Mouse (Mus musculus) lung, adult 18-20 months (tissue): ENCODE results near the gene Arrdc2.

Source experiments
- DNase-seq, 2 experiments: peaks; one replicate each; pipeline ENCODE4 v3.0.0; 2022; ENCODE audit warnings: mixed read lengths in 2 of 2

The Arrdc2 gene

DNA sequence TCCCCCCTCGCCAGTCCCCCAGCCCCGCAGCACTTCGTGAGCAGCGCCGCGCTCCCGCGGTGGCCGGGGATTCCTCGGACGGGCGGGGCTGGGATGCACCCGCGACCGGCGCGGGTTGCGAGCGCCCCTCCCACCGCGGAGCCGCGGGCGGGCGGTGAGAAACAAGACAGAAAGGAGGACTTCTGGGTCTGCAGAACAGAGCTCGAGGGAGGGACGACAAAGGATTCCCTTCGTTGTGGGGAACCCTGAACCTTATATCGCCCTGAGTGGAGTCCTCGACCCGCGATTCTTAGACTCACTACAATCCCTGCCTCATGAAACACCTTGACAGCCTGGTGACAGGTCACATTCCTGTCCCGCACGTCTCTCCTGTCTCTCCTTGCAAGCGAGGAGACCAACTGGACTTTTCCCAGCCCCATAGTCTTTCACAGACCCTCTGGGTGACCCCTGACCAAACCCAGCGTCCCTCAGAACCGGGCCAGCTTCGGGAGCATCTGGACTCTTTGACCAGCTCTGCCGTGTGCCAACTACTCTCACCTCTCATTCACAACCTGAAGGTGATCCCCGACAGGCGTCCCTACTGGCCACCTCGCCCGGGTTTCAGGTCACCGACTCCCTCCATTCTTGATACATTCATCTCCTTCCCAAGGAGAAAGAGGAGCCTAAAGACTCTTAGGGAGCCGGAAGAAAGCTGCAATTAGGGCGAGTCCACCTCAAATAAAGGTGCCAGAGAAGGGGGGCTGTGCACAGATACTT lies 24.6 kb upstream of the Arrdc2 start:
- DNase-seq: no peak

DNA sequence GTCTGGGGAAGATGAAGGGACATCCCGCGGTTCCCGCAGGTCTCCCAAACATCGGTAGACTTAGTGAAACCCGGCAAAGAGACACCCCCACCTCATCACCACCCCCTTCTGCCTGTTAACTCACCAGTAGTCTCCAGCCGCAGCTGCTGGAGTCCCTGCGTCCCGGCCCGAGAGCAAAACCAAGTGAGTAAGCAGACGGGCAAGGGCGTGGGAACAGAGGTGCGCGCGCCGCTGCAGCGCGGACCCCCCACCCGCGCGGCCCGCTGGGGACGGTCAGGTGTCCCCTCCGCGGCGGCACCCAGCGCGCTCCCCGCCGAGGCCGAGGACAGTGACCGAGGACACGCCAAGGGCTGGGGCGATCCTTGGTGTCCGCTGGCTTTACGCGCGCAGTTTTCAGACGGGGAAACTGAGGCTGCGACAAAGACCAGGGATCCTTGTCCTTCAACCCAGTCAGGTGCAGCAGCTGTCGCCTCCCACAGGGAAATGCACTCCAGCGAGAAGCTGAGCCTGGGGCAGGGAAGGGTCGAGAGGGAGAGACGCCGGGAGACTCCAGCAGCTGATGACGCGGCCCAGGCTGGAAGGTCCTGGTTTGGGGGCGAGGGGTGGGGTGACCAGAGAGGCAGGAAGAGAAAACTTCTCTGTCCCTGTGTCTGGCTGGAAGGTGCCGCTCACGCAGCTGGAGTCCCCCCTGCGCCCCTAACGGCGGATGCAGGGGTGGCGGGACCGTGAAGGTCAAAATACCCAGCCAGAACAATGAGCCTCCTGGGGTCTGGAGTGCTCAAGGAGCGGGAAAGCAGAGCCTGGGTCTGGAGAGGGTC lies 23.5 kb upstream of the Arrdc2 start, which contains the start of gene Kcnn1:
Gene Kcnn1, minus strand, starts transcription at position 435 of the 818 bp plus-strand sequence.
- DNase-seq: no peak

DNA sequence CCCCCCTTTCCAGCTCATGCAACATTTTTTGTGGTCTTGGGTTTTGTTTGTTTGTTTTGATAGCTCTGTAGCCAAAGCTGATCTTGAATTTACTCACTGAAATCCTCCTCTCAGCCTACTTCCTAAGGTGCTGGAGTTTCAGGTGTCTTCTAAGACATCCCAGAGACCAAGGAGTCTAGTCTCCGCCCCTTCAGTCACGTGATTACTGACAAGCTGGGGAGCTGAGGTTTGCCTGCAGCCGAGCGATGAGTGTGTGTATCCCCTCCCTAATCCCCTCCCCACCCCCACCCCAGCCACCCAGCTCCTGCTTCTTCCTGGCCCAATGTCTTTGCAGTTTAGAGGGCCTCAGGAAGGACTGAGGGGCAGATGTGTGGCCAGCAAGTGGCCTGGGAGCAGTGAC lies 18.0 kb upstream of the Arrdc2 start:
- DNase-seq: no peak

DNA sequence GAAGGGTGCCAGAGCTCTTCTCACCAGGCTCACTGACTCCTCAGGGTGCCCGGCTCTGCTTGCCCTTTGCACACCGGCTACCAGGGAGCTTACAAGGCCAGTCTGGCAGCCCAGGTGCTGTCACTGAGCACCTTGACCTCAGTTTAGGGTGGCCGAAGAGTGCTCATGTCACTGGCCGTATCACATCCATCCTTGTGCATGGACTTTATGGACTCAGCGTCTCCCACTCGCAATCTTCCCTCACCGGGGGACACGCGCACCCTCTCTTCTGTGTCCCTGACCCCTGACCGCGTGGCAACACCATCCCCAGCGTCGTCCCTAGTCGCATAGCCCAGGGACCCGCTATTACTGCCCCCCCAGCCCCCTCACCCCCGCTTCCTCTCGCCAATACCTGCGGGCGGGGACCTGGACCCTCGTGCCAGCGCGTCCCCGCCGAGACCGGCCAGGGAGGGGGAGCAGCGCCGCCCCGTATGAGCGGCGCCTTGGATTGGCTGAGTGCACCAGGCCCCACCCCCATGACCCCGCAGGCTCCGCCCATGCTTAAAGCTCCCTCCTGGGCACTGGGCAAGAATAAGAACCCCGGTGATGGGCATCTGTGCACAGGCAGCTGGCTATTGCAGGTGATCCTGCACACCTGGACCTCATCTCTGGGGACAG lies 17.1 kb upstream of the Arrdc2 start:
- peak; percentile 77 to 78 for DNase-seq

DNA sequence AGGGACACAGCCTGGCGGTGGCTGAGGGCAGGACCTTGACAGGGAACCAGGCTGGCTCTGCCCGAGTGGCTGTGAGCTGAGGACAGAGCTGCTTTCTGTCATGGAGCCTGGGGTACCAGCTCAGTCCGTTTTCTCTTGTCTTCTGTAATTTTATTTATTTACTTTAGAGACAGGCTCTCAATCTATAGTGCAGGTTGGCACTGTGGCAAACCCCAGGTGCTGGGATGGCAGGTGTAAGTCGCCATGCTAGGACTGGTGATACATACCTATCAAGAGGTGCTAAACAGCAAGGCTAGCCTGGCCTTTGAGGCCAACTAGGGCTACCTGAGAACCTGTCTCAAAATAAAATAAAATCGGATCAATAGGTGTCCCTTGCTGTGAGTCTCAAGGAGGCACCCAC lies 16.5 kb upstream of the Arrdc2 start:
- DNase-seq: no peak

DNA sequence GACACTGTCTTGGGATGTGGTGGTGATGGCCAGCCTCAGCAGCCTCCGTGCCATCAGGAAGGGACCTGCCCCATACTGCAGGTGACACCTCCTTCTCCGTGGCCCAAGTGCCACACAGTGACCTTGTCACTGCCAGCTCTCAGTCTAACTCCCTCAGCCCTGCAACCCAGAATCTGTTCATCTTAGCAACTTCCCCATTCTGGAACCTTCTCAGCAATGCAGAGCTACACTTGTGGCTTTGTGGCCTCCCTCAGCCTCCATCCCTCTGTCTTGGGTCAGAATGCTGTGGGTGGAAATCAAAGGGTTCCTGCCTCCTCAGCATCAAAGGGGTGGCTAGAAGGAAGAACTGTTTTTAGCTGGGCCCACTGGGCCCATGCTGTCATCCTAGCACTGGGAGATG lies 14.3 kb upstream of the Arrdc2 start:
- DNase-seq: no peak

DNA sequence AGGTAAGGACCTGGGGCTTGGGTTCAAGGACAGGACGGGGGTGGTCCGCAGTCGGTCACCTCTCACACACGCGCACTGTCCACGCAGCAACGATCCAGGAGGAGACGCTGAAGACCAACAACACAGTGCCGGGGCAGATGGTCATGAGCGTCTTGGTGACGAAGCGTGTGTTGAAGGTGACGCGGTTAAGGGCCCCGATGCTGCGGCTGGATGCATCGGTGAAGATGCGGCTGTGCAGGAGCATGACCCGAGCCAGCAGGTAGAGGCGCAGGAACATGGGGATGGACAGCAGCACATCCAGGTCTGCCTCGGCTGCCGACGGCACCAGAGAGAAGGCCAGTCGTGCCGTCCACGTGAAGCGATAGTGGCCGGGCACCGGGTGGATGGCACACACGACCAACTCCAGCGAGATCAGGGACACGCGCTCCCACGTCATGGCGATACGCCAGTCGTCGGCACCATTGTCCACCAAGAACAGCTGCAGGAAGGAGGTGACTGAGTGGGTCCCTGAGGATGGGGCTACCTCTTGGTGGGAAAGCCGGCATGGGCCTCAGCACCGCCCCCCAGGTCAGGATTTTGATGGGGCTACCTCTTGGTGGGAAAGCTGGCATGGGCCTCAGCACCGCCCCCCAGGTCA lies 13.2 kb upstream of the Arrdc2 start:
- DNase-seq: no peak

DNA sequence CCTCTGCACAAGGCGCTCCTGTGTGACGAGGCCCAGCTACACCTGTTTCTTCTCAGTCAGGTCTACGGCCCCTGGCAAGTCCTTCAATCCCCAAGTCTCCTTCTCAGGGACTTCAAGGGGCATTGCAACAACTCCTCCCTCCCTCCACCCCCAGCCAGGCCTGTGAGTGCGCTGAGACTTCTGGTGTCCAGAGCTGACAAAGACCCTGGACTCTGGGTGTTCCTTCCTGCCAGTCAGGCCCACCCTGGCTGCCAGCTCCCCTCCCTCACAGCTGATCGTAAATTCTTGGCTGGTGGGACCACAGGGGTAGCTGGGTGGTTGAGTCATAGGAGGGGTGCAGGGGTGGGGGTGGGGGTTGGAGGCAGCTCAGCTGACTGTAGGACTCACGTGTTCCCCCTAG lies 12.3 kb upstream of the Arrdc2 start:
- DNase-seq: no peak

DNA sequence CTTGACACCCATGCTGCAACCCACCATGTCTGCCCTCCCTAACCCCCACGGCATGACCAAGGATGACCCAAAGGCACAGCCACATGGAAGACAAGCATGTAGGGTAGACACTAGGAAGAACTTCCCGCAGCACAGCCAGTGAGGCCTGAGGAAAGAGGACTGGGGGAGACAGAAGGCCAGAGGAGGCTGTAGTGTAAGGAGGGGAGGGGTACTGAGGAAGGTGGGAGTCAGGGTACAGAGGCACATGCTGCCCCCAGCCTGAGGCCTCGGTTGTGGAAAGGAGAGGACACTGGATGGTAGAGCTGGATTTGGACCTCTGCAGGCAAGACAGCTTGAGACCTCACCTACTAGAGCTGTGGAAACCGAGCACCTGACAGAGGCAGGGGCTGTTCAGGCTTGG lies 11.4 kb upstream of the Arrdc2 start:
- no peak for DNase-seq

DNA sequence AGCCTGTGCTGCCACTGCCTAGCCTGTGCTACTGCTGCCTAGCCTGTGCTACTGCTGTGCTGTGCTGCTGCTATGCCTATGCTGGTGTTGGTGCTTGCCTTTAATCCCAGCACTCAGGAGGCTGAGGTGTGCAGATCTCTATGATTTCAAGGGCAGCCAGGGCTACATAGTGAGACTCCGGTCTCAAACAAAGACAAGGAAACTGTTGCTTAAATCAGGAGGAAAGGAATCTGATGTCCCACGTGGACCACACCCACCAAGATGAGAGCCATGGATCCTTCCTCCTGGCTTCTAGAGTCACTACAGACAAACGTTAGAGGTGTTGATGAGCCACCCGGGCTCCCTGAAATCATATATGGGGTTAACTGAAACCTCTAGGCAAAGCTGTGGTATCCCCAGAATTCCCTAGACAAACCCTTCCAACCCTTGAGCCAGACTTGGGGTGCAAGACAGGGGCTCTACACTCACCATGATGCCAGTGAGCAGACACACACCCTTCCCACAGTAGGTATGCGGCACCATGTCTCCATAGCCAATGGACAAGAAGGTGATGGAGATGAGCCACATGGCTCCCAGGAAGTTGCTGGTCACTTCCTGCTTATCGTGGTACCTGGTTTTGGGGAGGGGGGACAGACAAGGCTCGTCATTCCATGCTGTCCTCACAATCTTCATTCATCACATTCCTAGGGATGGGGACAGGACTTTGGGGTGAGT lies 10.8 kb upstream of the Arrdc2 start:
- DNase-seq: no peak

DNA sequence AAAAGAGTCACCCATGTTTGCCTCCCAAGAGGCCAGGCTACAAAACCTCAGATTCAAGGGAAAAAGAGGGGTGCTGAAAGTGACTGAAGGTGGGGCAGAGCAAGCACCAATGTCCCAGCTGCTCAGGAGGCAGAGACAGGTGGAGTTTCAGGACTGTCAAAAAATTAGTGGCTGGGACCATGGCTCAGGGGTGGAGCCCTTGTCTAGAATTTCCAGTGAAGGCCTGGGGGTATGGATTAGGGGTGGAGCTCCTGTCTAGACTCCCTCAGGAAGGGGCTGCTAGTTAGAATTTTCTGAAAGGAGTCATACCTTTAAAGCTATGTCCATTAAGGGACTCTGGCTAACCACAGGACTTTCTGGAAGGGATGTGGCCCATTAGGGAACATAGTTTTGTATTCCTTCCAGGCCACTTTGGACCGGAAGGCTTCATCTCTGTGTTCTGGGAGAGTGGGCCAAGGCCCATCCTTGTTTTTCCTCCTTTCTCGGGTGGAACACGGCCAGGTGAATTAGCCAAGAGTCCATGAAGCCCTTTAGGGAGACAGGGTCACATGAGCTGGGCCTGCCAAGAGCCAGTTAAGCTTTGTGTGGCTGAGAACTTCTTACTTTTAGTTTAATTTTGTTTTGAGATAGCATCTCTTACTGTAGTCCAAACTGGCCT lies 9.9 kb upstream of the Arrdc2 start:
- no peak for DNase-seq

DNA sequence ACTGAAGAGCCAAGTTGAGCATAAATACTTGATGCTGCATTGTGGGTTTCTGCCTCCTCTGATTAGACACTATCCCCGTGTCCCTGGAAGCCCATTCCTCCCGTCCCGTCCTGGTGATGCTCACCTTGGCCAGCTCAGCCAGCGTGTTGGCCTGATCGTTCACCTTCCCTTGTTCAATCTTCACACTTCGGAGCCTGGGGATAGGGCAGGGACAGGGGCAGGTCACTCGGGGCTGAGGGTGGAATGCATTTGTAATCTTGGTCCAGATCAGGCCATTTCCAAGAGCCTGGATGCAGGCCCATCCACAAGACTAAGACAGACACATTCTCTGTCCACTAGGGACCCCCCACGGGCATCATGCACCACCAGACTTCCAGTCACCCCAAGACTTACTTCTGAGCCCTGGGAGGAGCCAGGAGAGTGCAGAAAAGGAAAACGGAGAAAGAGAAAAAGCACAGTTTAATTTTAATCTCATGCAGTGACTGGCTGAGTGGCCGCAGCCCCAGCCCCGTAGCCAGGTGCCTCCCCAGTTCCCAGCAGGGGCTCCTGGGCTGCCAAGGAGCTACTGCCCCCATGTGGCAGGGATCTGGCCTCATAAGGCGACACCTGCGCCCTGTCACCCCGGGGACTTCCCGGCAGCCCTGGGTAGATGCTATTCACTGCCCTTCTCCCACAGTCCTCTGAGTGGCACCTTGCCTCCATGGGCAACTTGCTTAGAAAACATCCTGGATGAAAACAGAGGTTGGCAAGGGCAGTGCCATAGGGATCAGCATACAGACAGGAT lies 7.0 kb upstream of the Arrdc2 start:
- DNase-seq: no peak

DNA sequence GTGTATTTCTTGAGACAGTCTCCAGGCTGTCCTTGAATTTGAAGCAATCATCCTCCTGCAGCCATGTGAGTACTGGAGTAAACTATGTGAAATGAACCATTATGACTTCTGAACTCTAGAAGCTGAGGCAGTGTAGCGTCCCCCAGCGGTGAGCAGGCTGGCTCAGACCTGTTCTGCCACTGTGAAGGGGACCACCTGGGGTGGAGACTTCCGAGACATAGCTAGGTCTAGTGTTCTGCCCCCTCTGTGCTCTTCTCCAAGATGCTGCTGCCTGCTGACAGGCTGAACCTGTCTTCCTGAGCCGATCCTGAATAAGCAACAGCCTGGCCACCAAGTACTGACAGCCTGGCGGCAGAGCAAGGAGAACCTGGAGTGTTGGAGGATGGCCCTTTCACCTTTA lies 5.6 kb upstream of the Arrdc2 start:
- no peak for DNase-seq

DNA sequence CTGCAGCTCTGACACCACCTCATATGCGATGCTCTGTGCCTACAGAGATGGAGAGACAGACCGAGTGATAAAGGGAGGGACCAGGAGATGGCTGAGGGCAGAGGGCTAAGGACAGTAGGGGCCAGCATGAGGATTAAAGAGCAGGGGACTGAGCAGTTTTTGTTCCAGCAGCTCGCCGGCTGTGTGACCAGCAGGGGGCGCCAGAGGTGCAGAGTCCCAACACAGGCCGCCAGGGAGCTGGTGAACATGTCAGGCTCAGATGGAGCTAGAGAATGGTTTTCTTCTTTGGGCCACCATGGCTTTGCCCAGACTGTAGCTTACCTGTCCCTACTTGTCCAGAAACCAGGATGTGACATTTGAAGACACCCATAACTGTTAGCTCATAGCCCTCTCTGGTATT lies 5.0 kb upstream of the Arrdc2 start:
- peak; percentile 84 to 88 for DNase-seq

DNA sequence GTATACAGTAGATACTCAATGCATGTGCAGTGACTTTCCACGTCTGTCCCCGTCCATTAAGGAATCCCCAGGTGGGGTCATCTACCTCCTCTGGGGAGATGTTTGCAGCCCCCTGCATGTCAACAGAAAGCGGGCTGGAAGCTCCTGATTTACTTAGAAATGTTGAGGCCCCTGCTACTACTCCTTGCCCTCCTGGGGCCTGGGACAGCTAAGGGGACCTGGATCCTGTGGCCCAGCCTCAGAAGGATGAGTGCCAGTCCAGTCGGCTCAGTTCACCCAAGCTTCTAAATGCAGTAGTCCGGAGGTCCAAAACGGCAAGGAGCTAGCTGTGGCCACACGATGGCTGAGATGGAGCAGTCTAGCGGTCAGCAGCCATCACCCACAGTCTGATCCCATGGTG lies 4.4 kb upstream of the Arrdc2 start:
- DNase-seq: no peak

DNA sequence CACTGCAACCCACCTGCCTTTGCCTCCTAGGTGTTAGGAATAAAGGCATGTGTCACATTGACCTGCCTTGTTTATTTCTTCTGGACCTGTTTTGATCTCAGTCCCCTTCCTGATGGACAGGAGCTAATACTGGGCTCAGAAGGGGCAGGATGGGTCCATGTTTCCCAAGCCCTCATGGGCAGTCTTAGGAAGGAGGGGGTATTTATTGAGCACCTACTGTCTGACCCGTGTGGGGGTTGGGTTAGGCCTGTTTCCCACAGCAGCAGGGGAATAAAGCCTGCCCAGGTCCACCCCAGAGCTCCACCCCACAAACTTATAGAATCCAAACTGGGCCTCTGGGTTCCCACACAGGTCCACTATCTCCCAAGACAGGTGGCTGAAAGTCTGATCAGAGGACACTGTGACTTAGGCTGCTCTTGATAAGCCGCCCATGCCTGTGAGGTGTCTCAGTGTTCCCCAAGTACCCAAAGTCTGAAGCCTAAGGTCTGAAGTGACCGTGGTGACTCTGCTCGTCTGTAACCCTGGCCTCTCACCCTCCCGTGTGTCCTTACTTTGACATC lies 3.8 kb upstream of the Arrdc2 start:
- no peak for DNase-seq

DNA sequence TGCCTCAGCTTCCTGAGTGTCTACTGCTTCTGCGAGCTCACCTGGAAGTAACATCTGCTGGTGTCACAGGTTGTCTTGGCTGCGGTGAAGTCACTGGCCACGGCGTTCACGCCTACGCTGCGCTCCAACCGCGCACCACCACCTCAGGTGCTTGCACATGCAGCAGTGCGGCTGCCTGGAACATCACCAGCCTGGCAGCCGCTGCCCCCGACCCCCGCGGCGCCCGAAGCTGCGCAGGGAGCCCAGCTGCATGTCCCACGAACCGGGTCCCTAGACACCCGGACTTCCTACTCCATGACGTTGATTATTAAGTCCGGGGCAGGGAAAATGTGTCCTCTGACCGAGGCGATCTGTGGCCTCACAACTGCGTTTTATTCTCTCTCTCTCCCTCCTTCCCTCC lies 3.0 kb upstream of the Arrdc2 start:
- no peak for DNase-seq

DNA sequence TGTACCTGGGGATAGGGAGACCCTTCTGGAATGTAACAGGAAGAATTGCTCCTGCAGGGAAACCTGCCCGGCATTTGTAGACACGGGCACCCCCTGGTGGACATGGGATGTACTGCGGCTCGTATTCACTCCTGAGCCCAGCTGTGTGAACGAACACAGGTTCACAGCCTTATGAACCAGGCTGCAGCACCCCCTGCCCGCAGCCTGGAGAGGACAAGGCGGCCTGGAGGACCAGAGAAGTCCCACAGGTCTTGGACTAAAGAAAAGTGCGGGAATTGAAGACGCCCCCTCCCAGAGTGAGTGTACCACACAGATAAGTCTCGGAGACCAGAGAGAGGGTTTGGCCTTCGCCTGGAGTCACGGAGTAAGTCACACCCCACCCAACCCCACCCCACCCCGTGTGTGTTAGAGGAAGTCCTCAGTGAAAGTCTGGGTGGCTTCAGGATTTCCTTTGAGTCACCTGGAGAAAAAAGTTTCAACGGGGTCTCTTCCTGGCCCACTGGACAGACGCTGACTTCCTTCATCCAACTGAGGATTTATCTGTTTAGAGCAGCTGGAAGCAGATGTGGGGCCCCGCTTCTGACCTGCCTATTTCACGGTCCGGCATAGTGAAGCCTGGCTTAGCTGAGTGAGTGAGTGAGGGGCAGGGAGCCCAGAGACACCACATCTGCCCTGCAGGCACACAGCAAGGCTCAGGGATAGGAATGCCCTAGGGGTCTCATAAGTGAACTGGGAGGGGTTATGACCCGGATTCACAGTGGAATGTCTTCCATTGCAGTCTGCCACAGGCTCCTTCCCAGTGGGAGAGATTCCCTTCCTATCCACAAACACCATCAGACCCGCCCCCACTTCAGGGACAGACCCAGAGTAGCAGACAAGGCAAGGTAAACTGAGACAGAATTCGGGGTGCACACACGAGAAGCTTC lies 1.9 kb upstream of the Arrdc2 start:
- DNase-seq: peak; percentile 87 to 90

DNA sequence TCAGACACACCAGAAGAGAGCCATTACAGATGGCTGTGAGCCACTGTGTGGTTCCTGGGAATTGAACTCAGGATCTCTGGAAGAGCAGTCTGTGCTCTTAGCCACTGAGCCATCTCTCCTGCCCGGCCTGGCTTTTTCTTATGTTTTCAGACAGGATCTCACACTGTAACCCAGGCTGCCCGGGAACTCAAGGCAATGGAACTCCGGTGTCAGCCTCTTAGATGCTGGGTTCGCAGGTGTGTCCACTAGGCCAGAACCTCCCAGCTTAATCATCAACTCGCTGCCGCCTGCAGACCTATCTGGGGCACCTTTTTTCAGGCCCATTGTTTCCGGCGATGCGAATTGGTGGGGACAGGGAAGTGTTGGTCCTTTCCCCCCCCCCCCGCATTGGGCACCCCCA lies 1.1 kb upstream of the Arrdc2 start:
- no peak for DNase-seq
